Mouse (Mus musculus): ENCODE results near the gene Naa11. TPM values are rescaled to one million over a fixed set of nuclear protein-coding genes. Genes with fewer than 3 reads are reported as not detected.

Gene Naa11
- total RNA-seq (2021): under 1 TPM; 0.13 to 0.15 TPM
- long read RNA-seq, experiment 1: 0 reads
- long read RNA-seq, experiment 2: 0 reads

- no peak for DNase-seq (ENCODE audit: low spot score in 2 of 2)
- intact Hi-C loops (cut with DNase I): no loop called here
Observed at GRCm38 (mm10) chr5:97392160-97392559, at the start of gene Naa11. Gene Naa11, minus strand, starts transcription at chr5:97392379.

- no peak for DNase-seq (ENCODE audit: low spot score in 2 of 2)
Observed at GRCm38 (mm10) chr5:97432512-97432911, 40.3 kb upstream of the Naa11 start.

GRCm38 (mm10) chr5:97429976-97430375, 37.8 kb upstream of the Naa11 start:
- intact Hi-C loops (cut with DNase I): no loop called here
- DNase-seq (ENCODE audit: low spot score in 2 of 2): no peak

More at GRCm38 (mm10) chr5:97432512-97432911, 40.3 kb upstream of the Naa11 start:
- intact Hi-C loops (cut with DNase I): no loop called here

- no peak for DNase-seq (ENCODE audit: low spot score in 2 of 2)
- intact Hi-C loops (cut with DNase I): no loop called here
Observed at GRCm38 (mm10) chr5:97421669-97422068, 29.5 kb upstream of the Naa11 start.

DNA sequence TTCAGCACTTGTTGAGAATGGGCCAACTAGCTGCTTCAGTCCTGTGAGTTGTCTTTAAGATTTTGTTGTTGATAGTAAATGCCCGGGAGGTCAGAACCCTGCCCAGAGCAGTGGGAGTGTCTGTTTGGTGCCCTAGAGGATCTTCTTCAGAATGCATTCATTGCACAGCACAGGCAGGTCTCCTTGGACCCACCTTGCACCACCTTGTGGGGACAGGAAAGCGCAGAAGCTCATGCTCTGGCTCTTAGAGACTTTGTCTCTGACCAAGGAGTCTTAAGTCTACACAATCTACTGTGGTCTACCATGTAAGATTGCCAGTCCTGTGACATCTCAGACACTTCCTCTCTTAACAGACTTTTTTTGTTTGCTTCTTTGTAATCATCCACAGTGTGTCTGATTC, 25.0 kb upstream of the Naa11 start:
- intact Hi-C loops (cut with DNase I): no loop called here
- no peak for DNase-seq (ENCODE audit: low spot score in 2 of 2)

DNA sequence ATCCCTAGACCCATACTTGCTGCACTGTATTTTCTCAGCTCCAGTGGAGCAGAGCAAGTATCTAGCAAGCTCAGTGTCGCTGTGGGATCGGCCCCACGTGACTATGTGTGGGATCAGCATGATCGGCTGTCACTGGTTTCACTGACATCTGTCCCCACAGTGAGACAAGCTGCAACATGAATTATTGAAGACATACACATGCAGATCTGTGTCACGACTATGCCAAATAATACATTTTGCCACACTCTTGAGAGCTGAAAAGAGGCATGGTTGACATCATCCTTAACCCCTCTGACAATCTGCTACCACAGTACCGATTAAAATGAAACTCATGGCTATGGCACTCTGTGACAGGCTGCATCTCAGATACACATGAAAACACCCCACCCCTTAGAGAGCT, 23.7 kb upstream of the Naa11 start:
- intact Hi-C loops (cut with DNase I): no loop called here
- peak in 1 of 2 experiments; percentile 8 for DNase-seq (ENCODE audit: low spot score in 2 of 2)

DNA sequence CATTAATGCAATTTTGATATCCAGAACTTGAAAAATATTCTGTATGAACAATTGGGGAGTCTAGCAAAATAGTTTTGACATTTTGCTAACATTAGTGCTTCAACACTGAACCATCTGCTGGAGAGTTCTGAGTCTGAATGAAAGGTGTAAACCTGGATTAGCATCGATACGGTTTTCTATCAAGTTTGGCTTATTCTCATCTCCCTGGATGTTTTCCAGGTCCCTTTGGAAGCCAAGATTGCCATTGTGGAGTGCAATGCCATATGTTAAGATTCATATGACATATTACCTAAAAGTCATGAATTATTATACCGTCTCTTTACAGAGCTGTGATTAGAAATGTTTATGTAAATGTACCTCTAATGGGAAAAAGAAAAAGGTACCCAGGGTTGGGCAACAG, 21.5 kb upstream of the Naa11 start:
- intact Hi-C loops (cut with DNase I): no loop called here
- DNase-seq (ENCODE audit: low spot score in 2 of 2): no peak

DNA sequence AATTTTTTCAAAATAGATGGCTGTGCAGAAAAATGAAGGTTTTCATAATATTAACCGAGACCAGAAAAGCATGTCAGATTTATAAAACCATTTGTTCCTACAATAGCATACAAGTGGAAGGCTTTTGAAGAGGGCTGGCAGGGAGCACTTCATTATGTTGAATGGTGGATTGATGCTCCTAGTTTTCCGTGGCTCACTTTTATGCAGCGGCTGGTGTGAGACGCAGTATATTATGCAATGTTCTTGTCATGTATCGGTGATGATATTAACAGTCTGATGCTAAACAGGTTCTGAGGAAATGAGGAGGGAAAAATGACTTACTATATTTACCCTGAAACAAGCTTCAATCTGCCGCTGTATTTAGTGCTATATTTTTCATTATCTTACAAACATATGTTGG, 18.0 kb upstream of the Naa11 start:
- DNase-seq (ENCODE audit: low spot score in 2 of 2): no peak
- intact Hi-C loops (cut with DNase I): no loop called here

DNA sequence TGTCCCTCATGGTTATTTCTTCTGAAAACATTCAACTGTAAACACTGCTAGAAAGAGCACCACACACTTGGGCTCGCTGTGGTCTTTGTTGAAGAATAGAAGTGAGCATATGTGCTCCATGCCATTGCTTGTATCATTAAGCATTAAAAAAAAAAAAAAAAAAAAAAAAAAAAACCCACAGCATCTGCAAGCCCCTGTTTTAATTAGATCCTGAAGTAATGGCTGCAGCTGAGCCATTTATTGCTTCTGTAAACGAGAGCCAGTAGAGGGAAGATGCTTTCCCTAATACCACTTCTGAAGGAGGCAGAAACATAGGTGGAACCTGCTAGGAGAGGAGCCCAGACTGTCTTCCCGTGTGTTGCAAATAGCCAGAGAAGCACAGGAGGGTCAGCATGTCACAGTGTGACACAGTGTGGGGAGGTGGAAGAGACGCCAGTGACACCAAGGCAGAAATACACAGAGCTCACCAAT, 17.1 kb upstream of the Naa11 start:
- intact Hi-C loops (cut with DNase I): no loop called here

DNA sequence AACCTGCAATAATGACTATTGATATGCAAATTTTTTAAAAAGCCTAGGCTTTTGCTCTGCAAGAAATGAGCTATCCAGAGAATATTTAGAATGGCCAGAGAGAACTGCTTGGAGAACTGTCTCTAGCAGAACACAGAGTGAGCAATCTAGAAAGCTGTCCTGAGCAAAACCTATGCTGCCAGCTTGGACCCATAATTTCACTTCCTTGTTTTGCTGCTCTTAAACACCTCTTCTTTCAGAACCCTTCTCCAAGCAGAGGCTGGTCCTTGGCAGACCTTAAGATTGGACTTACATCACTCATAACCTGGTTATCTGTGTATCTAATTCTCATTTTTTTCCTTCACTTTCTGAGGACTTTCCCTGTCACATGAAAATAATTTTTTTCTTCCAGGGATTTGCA, 8.9 kb upstream of the Naa11 start:
- no peak for DNase-seq (ENCODE audit: low spot score in 2 of 2)
- intact Hi-C loops (cut with DNase I): no loop called here

More for the DNA sequence above, 17.1 kb upstream of the Naa11 start:
- DNase-seq (ENCODE audit: low spot score in 2 of 2): no peak

GRCm38 (mm10) chr5:97397585-97397984, 5.4 kb upstream of the Naa11 start:
- DNase-seq (ENCODE audit: low spot score in 2 of 2): no peak
- intact Hi-C loops (cut with DNase I): no loop called here

GRCm38 (mm10) chr5:97387622-97388021, 4.6 kb downstream of the Naa11 start:
- peak; percentile 23 to 41 for DNase-seq (ENCODE audit: low spot score in 2 of 2)
- intact Hi-C loops (cut with DNase I): no loop called here

DNA sequence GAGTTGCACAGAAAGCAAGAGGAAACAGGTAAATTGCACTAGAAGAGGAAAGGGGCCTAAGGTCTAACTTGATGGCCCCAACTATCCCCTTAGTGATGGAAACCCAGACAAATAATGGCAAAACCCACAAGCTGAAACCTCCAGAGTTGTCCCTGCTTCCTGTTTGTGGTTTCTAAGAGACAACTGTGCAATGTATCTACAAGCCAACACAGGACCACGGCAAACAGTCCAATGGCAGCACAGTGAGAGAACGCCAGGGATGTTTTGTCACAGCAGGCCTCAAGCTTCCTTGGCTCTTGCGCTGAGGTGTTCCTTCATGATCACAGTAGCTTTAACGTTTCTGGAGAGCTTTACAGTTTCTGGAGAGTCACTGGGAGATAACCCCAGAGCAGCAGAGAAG, 7.8 kb downstream of the Naa11 start:
- no peak for DNase-seq (ENCODE audit: low spot score in 2 of 2)
- intact Hi-C loops (cut with DNase I): no loop called here

DNA sequence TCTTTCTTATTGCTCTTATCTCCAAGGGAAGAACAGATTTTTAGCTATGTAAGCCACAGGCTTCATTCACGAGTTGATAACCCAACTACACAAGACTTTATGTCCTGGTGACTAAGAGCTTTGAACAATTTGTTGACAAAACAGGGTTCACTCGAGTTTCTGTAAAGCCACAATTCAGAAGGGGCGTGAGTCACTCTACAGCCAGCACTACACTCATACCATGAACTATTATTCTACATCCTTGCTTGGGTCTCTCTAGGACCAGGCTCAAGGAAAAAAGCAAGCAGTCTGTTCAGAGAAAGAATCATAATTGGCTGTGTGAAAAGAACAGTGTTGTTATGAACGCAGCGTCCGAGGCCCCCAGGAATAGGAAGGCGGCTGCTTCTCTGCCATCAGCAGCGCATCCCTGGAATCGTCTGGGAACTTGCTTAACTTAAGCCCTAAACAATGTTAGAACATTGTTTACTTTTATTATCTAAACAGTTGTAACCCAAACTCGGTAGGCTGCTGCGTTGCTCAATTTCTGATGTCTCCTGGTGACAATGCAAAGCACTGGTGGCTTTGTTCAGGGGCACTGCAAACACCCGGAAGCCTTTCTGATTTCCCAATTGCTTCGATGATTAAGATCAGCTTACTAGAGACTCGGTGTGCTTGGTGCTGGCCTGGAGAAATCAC, 9.5 kb downstream of the Naa11 start:
- intact Hi-C loops (cut with DNase I): no loop called here
- no peak for DNase-seq (ENCODE audit: low spot score in 2 of 2)

GRCm38 (mm10) chr5:97379976-97380375, 12.2 kb downstream of the Naa11 start:
- intact Hi-C loops (cut with DNase I): no loop called here

GRCm38 (mm10) chr5:97364781-97365180, 27.4 kb downstream of the Naa11 start:
- no peak for DNase-seq (ENCODE audit: low spot score in 2 of 2)
- intact Hi-C loops (cut with DNase I): no loop called here

More at GRCm38 (mm10) chr5:97379976-97380375, 12.2 kb downstream of the Naa11 start:
- no peak for DNase-seq (ENCODE audit: low spot score in 2 of 2)

DNA sequence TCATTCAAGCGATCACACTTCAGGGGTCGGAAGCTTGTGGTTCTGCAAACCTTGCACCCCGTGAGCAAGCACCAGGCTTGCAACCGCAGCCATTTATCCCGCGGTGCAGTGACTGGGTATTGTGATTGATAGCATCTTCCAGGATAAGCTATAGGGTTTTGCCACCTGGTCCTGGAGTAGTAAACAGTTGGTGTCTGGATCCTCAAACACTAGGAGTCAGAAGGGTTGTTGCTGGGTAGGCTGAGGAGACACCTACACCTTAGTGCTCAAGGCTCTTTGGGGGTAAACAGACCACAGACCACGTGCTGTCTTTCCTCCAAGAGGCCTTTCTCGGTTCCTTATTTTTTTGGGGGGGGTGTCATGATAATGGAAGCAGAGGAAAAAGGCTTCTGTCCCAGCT, 27.9 kb downstream of the Naa11 start:
- DNase-seq (ENCODE audit: low spot score in 2 of 2): no peak
- intact Hi-C loops (cut with DNase I): no loop called here

DNA sequence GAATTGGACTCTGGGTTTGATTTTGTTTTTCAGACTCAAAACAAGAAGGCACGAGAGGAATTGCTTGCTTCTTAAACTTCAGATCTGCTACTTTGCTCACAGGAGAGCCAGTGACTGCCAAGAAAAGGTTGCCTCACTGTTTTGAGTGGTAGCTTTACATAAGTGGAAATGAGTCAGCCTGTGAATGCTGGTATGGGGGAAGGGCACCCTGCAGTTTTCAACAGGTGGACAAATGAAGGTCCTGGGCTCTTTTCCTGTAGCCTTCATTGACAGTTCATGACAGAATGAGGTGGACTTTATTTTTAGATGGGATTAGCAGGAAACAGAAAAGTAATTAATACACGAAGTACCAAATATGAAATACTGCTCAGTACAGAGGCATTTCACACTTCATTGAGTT, 29.6 kb downstream of the Naa11 start:
- intact Hi-C loops (cut with DNase I): no loop called here
- DNase-seq (ENCODE audit: low spot score in 2 of 2): peak; percentile 7 to 16

DNA sequence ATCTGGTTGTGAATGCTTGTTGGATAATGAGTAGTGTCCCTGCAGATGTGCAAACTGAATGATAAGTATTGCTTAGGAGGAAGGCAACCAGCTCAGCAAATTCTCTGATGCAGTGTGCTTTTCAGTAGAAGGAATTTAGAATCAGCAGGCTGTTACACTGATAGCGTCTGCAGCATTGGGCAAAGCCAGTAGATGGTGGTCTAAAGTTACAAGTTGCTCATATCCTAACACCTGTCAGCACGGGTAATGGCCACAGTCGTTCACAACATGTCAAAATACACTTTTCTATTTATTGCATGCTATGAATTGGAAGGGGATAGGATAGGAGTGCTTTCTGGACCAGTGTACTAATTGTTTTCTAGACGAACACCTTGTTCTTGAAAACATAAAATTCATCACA, 33.1 kb downstream of the Naa11 start:
- intact Hi-C loops (cut with DNase I): no loop called here
- DNase-seq (ENCODE audit: low spot score in 2 of 2): peak in 1 of 2 experiments; percentile 11

- DNase-seq (ENCODE audit: low spot score in 2 of 2): no peak
- intact Hi-C loops (cut with DNase I): no loop called here
Observed at GRCm38 (mm10) chr5:97356135-97356534, 36.0 kb downstream of the Naa11 start.

- intact Hi-C loops (cut with DNase I): no loop called here
- DNase-seq (ENCODE audit: low spot score in 2 of 2): no peak
Observed at GRCm38 (mm10) chr5:97355152-97355551, 37.0 kb downstream of the Naa11 start.

DNA sequence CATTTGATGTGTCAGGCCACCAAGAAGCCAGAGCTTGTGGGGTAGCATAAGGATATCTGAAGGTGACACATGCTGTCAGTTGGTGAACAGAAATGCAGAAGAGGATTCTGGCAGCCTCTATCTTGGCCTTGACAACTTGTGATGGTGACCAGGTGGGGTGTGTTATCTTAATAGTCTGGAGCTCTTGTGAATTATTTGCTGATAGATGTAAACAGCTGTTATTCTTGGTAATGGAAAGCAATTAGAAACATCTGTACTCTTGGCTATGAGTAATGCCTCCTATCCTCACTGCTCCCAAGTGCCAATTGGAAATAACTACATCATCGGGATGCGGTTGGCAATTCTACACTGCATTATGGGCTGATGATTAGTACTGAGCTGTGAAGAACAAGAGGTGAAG, 43.4 kb downstream of the Naa11 start:
- no peak for DNase-seq (ENCODE audit: low spot score in 2 of 2)
- intact Hi-C loops (cut with DNase I): no loop called here

All from left cerebral cortex, postnatal 14 days (tissue).